Mouse (Mus musculus) E14TG2a.4 (cell line): Measurements from ENCODE around the gene Plagl2.

Source experiments
- CTCF ChIP-seq: conservative IDR thresholded peaks from 2 replicates; pipeline ENCODE4 v1.5.1; 2014; ENCODE audit warnings: low read length
- NANOG ChIP-seq: IDR thresholded peaks from 2 replicates; pipeline ENCODE4 v1.6.1; 2014; ENCODE audit warnings: borderline replicate concordance, low read length, mixed read lengths
- POU5F1 ChIP-seq: IDR thresholded peaks from 2 replicates; pipeline ENCODE4 v1.6.1; 2014; ENCODE audit warnings: low read length, borderline replicate concordance

GRCm38 (mm10) chr2:153186176-153186591, 55.0 kb downstream of the Plagl2 start:
- TF ChIP-seq CTCF (no peak), POU5F1 (no peak), NANOG (no peak)
